Mouse (Mus musculus) bone marrow, adult 2 months (tissue): ENCODE data around the gene Plcl2. TPM values are rescaled to one million over a fixed set of nuclear protein-coding genes. Genes with fewer than 3 reads are reported as not detected.

ENCODE experiments used
- H3K27ac ChIP-seq: fragments of 200-500 bp; 2 replicates; pipeline ENCODE4 v1.5.1; 2012; ENCODE audit warnings: low read depth, mild to moderate bottlenecking, control low read depth, inconsistent platforms, low read length; ENCODE audit not compliant: control insufficient read depth, poor library complexity, insufficient read depth
- H3K4me1 ChIP-seq: fragments of 200-500 bp; 2 replicates; pipeline ENCODE4 v1.6.1; 2011; ENCODE audit warnings: low read length; ENCODE audit not compliant: control insufficient read depth, insufficient read depth
- H3K4me3 ChIP-seq: fragments of 200-500 bp; replicated peaks from 2 replicates; pipeline ENCODE3; 2011; ENCODE audit warnings: mild to moderate bottlenecking, low read depth, low read length, control low read depth; ENCODE audit not compliant: control insufficient read depth
- CTCF ChIP-seq: fragments of 200-500 bp; IDR thresholded peaks from 2 replicates; pipeline ENCODE4 v1.5.1; 2011; ENCODE audit warnings: low read length, control low read depth; ENCODE audit not compliant: control insufficient read depth, insufficient read depth
- POLR2A ChIP-seq: fragments of 200-500 bp; IDR thresholded peaks from 2 replicates; pipeline ENCODE4 v1.6.1; 2011; ENCODE audit warnings: low read depth, mild to moderate bottlenecking, control low read depth, low read length, borderline replicate concordance; ENCODE audit not compliant: control insufficient read depth
- WGBS: fragments of 180-500 bp; shearing (Covaris S2); methylation state at CpG from one replicate; pipeline ENCODE4 v1.1.7; 2018; 5-methylcytosine and 5-hydroxymethylcytosine counted together
- polyA plus RNA-seq: library from polyadenylated mRNA; stranded (reverse); fragments of >200 nt; gene quantifications from 2 replicates; pipeline ENCODE4 v1.2.4, GENCODE M21; 2011; ENCODE audit warnings: low replicate concordance; ENCODE audit not compliant: missing spikeins, insufficient read depth, insufficient read length

Gene Plcl2
- polyA plus RNA-seq, 1 experiment: 33.4 TPM

DNA sequence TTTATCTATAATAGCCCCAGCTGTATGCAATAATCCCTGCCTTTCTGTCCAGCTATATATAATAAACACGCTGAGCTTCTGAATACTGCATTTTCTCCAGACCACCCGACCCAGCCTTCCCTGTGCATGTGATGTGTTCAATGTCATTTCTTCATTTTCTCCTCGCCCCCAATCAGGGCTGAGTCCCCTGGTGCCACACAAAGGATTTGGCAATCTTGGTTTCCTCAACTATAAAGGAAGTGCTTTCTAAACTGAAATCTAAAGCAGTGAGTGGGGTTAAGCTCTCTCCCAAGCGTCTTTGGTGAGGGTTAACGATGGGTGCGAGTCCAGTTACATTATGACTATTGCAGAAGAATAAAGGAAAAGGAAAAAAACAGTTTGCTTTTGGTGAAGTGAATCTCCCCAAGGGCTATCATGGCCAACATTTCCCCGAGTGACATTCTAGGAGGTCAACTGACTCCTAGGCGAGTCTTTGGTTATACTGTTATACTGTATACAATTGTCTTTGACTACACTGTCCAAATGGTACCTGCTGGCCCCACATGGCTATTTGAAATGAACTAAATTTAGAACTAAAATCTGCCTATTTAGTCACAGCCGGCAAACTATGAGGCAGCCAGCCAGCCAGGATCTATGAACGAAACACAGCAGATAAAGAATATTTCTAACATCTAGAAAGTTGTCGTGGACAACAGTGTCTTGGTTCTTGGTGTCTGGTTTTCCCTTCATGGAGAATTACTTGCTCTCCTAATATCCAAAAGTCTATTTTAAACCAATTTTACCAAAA lies 18.4 kb upstream of the Plcl2 start:
- H3K4me3 ChIP-seq: no peak overlapping the region
- TF ChIP-seq POLR2A (no peak), CTCF (no peak)
- WGBS: 57% methylated on average over 11 of the region's 11 CpGs
- no peak overlapping the region for H3K27ac ChIP-seq
- H3K4me1 ChIP-seq: no peaks in the 10 kb centered on the region

DNA sequence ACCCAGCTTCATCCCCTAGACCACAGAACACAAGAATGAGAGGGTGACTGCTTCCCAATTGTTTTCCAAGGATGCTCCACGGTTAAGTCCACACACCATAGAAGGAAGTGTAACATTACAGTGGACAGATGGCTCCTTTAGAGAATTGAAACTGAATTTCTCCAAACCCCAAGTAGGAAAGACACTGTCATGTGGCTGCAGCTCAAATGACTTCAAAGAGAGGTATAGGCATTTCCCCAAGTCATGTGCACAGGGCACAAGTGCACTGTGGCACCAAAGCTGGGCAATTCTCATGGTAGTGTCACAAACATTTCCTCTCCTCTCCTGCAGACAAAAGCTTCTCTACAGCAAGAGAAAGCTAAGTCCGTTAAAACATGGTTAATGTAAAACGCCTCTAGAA lies 17.7 kb upstream of the Plcl2 start:
- H3K4me1 ChIP-seq: no peaks in the 10 kb centered on the region
- 66% methylated on average over 3 of the region's 3 CpGs for WGBS
- no peak overlapping the region for H3K27ac ChIP-seq
- no peak overlapping the region for H3K4me3 ChIP-seq
- TF ChIP-seq POLR2A (no peak), CTCF (no peak)

- Histone ChIP-seq H3K27ac (no peak overlapping the region), H3K4me1 (peaks cover 2% of the 10 kb centered on the region), H3K4me3 (no peak overlapping the region)
- WGBS: 72% methylated on average over 10 of the region's 10 CpGs
- TF ChIP-seq POLR2A (no peak), CTCF (no peak)
Observed at GRCm38 (mm10) chr17:50495216-50495889, 13.8 kb upstream of the Plcl2 start.

- 89% methylated on average over 7 of the region's 7 CpGs for WGBS
- Histone ChIP-seq H3K4me3 (no peak overlapping the region), H3K4me1 (peaks cover 2% of the 10 kb centered on the region), H3K27ac (no peak overlapping the region)
- TF ChIP-seq CTCF (no peak), POLR2A (no peak)
Observed at GRCm38 (mm10) chr17:50498062-50498697, 11.0 kb upstream of the Plcl2 start.

DNA sequence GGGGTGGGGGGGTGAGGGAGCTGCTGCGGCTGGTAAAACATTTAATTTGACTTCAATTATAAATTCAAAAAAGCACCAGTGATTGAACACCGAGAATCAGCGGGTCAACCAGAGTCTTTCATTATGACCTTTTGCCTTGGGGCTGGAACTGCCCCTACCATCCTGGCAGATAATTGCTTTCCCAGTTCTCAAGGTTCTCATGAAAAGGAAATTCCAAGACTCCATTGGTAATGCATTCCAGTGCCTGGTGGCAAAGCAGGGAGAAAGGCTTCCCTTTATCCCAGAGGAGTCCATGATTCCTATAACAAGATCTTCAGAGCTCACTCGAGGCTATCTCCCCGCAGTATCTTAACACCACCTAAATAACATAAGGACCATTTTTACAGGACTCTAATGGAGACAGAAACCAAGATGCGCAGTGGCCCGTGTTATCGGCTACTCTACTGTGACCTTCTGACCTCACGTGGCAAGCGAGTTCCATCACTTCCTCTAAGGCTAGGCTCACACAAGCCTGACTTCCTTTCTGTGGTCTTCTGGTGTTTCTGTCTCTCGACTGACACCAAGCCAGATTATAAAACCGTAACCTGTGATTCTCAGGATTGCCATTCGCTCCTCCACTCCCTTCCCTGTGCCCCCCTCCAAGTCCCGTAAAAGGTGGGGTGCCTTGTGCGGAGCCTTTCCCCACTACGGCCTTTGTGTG lies 10.0 kb upstream of the Plcl2 start:
- Histone ChIP-seq H3K27ac (no peak overlapping the region), H3K4me1 (peaks cover 2% of the 10 kb centered on the region), H3K4me3 (no peak overlapping the region)
- TF ChIP-seq POLR2A (no peak), CTCF (no peak)
- 58% methylated on average over 16 of the region's 16 CpGs for WGBS

- 82% methylated on average over 6 of the region's 6 CpGs for WGBS
- peaks cover 3% of the 10 kb centered on the region for H3K4me1 ChIP-seq
- TF ChIP-seq CTCF (no peak), POLR2A (no peak)
- H3K4me3 ChIP-seq: no peak overlapping the region
- no peak overlapping the region for H3K27ac ChIP-seq
Observed at GRCm38 (mm10) chr17:50500806-50501205, 8.4 kb upstream of the Plcl2 start.

DNA sequence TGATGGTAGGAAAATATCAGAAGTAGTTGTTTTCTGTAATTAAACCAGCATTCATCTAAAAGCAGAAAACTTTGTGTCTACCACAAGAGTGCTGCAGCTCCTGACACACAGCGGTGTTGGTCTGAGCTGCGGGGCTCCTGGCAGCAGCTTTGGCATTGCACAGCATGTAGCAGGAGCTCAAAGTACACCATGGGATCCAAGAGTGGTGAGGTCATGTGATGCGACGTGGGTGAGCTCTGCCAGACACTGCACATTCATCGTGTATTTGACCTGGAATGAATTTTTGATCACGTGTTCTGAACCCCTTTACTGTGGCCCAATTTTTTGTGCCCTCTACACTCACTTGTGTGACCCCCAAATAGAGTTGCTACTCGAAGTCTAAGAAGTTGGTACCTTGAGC lies 6.1 kb upstream of the Plcl2 start:
- 81% methylated on average over 7 of the region's 7 CpGs for WGBS
- Histone ChIP-seq H3K4me3 (no peak overlapping the region), H3K4me1 (peaks cover 3% of the 10 kb centered on the region), H3K27ac (no peak overlapping the region)
- TF ChIP-seq POLR2A: no peak
- no peak for TF ChIP-seq CTCF

DNA sequence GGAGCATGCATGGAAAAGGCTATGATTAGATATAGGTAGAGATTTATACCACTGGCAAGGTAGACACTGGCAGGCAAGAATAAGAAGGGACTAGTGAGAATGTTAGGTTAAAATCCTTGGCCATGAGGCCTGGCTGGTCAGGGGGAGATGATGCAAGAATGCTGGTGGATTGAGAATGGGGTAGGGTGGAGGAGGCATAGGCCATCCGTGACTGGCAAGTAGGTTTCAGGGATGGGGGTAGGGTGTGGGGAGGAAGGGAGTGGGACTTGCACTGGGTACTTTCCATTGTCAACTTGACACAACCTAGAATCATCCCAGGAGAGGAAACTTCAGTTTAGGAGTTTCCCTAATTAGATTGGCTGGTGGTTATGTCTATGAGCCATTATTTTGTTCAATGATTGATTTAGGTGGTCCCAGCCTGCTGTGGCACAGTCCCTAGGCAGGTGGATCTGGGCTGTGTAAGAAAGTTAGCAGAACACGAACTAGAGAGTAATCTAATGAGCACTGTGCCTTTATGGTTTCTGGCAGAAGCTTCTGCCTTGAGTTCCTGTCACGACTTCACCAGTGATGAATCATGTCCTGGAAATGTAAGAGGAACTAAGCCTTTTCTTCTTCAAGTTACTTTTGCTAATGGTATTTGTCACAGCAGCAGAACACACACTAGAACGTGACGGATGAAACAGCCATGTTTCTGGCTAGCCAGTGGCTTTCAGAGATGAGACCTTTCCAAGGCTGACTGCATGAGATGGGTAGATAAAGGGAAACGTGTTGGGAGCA lies 4.9 kb upstream of the Plcl2 start:
- 45% methylated on average over 6 of the region's 6 CpGs for WGBS
- TF ChIP-seq POLR2A (no peak), CTCF (no peak)
- H3K4me1 ChIP-seq: peaks cover 3% of the 10 kb centered on the region
- no peak overlapping the region for H3K4me3 ChIP-seq
- no peak overlapping the region for H3K27ac ChIP-seq
